Mouse (Mus musculus): ENCODE results near the gene Ppp1r1a.

DNA sequence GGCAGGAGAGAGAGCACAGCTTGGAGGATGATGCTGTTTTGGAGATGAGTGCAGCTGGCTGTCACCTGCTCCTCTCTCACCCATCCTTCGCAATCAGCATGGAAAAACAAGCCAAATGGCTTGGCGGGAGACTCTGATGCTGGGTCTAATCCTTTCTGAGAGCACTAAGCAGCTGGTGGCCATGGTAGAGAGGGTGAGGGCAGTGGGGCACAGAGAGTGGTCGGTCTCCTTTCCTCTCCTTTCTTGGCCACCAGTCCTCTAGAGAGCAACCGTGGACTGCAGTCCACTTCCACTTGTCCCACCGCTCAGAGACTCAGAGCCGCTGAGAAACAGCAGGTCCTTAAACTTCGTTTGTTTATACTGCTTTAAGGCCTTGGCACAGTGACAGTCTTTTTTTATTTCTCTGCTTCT lies 24.2 kb downstream of the Ppp1r1a start:
- TF ChIP-seq CTCF (IDR thresholded peaks at IDR 0.05; ENCODE audit: low read depth): no peak
- TF ChIP-seq EP300 (optimal IDR thresholded peaks at IDR 0.05): no peak

Measured in stomach, postnatal 0 days (tissue).